Comparison of ENCODE assay signal across 15 mouse cellular contexts in the genomic region with DNA sequence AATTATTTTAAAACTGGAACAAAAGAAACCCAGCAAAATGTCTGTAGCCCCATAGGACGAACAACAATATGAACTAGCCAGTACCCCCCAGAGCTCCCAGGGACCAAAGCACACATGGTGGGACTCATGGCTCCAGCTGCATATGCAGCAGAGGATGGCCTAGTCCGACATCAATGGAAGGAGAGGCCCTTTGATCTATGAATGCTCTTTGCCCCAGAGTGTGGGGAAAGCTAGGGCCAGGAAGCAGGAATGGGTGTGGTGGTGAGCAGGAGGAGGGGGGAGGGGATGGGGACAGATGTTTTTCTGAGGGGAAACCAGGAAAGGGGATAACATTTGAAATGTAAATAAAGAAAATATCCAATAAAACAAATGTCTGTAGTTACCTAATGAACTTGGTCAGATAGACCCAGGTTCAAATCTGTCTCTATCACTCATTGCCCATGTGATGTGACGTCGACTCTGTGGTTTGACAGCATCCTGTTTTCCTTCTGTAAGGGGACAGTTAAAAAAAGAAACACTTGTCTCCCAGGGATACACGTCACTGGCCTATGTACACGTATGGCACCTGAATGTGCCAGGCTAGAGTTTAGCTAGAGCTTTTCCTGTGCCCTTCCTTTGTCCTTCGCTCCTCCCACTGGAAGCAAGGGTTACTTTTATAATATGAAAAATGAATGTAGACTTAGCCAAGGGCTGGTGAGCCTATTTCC.
DNase-seq lines count a peak whose midpoint lies in the region; ATAC-seq and TF ChIP-seq lines count a peak whose summit lies in the region.
"Had no signal": no experiment of that assay in that cellular context is flagged by ENCODE, and none has a peak within 500 bp of the region (broad histone marks: within the 10 kb centered on the region; RNA-seq: fewer than 3 reads in every experiment).

No protein-coding gene starts in this region.

- no peak for TF ChIP-seq CTCF in intestine, postnatal 0 days (IDR thresholded peaks at IDR 0.05; ENCODE audit: low read depth)

- 61% methylated on average over 7 of the region's 7 CpGs for WGBS in lung, embryonic 16.5 days
- WGBS in intestine, postnatal 0 days, result 62% methylated on average over 7 of the region's 7 CpGs

- no peak overlapping the region for H3K4me3 ChIP-seq in lung, embryonic 16.5 days (ENCODE audit: low read length)
- no peak overlapping the region for H3K4me3 ChIP-seq in intestine, postnatal 0 days (ENCODE audit: low read depth, low read length)
- H3K4me3 ChIP-seq: left cerebral cortex, adult 2 months had no signal

- ATAC-seq in lung, embryonic 16.5 days (ENCODE audit: low read depth), result 0 out of 2 replicates have a peak, but pooled peaks have one; percentile 41
- peak; percentile 78 for ATAC-seq in intestine, postnatal 0 days
- ATAC-seq: hindbrain, postnatal 0 days had no signal

- H3K27me3 ChIP-seq in lung, embryonic 16.5 days (ENCODE audit: control insufficient read depth, insufficient read depth, low read depth, low read length), result no peaks in the 10 kb centered on the region
- no peaks in the 10 kb centered on the region for H3K27me3 ChIP-seq in intestine, postnatal 0 days (replicated peaks; ENCODE audit: control insufficient read depth, insufficient read depth, low read length)

- no peaks in the 10 kb centered on the region for H3K9me3 ChIP-seq in lung, embryonic 16.5 days (ENCODE audit: control insufficient read depth, low read length)
- no peaks in the 10 kb centered on the region for H3K9me3 ChIP-seq in intestine, postnatal 0 days (ENCODE audit: control insufficient read depth)

- no peak overlapping the region for H3K27ac ChIP-seq in lung, embryonic 16.5 days (ENCODE audit: low read length)
- H3K27ac ChIP-seq in intestine, postnatal 0 days (ENCODE audit: low read depth, low read length), result no peak overlapping the region
- H3K27ac ChIP-seq: hindbrain, postnatal 0 days; left cerebral cortex, adult 2 months had no signal

- intact Hi-C loops in left cerebral cortex, postnatal 36 days (cut with DNase I), result no loop called here
- intact Hi-C loops in left cerebral cortex, postnatal 25 days (cut with DNase I), result no loop called here

- no peaks in the 10 kb centered on the region for H3K36me3 ChIP-seq in lung, embryonic 16.5 days (ENCODE audit: control insufficient read depth, insufficient read depth, low read length)
- H3K36me3 ChIP-seq in intestine, postnatal 0 days (ENCODE audit: control insufficient read depth, insufficient read depth), result no peaks in the 10 kb centered on the region

- H3K4me1 ChIP-seq in lung, embryonic 16.5 days (replicated peaks; ENCODE audit: control insufficient read depth, insufficient read depth, low read length), result peaks cover 3% of the 10 kb centered on the region; the same call in 1 of the 2 replicates
- H3K4me1 ChIP-seq in intestine, postnatal 0 days (replicated peaks; ENCODE audit: control insufficient read depth, insufficient read depth, low read length), result no peaks in the 10 kb centered on the region

- no peak overlapping the region for H3K9ac ChIP-seq in lung, embryonic 16.5 days (ENCODE audit: low read length)
- H3K9ac ChIP-seq in intestine, postnatal 0 days (ENCODE audit: low read depth, low read length), result no peak overlapping the region

- no peak for DNase-seq in lung, postnatal 4 days
- DNase-seq in CD4-positive helper T cell, adult 2 months (ENCODE audit: low read depth, low spot score), result peak; percentile 83
- peak; percentile 90 for DNase-seq in T-cell, adult 2 months (ENCODE audit: low spot score)
- no peak for DNase-seq in layer of hippocampus, postnatal 25 days (ENCODE audit: extremely low spot score in 1 of 2, low spot score in 1 of 2)
- no peak for DNase-seq in left cerebral cortex, postnatal 36 days (ENCODE audit: low spot score in 2 of 2)
- no peak for DNase-seq in left cerebral cortex, postnatal 25 days (ENCODE audit: low spot score in 2 of 2)
- DNase-seq: adrenal gland, postnatal 25 days; cerebellum, postnatal 25 days; heart, postnatal 14 days; kidney, postnatal 25 days; thymus, postnatal 4 days had no signal

- no peak overlapping the region for H3K4me2 ChIP-seq in lung, embryonic 16.5 days (ENCODE audit: low read depth, low read length)
- no peak overlapping the region for H3K4me2 ChIP-seq in intestine, postnatal 0 days (replicated peaks; ENCODE audit: low read depth)

Comparison
In these comparisons a context has a peak if more than half of its experiments do, and no peak if none do; other contexts are left out.
1. DNase-seq: peak in CD4-positive helper T cell, adult 2 months (single experiment) and T-cell, adult 2 months (single experiment); none in lung, postnatal 4 days (0 of 2), layer of hippocampus, postnatal 25 days (0 of 2), left cerebral cortex, postnatal 36 days (0 of 2) and left cerebral cortex, postnatal 25 days (0 of 2).